Mouse (Mus musculus) urinary bladder, postnatal 25 days (tissue): ENCODE measurements around the gene Tmem189.

Source experiments
- DNase-seq: peaks from one replicate; pipeline ENCODE4 v3.0.0; 2022; ENCODE audit warnings: low spot score

Gene Tmem189

GRCm38 (mm10) chr2:167679902-167680430 lies 9.7 kb downstream of the Tmem189 start:
- DNase-seq: peak; percentile 84

- no peak for DNase-seq
These were observed 11.0 kb downstream of the Tmem189 start for GRCm38 (mm10) chr2:167678600-167678999.

- no peak for DNase-seq
These were observed 14.3 kb downstream of the Tmem189 start for GRCm38 (mm10) chr2:167675120-167675909.

- no peak for DNase-seq
These were observed 17.4 kb downstream of the Tmem189 start for GRCm38 (mm10) chr2:167672212-167672685.

GRCm38 (mm10) chr2:167671101-167671633 lies 18.5 kb downstream of the Tmem189 start:
- no peak for DNase-seq

GRCm38 (mm10) chr2:167669398-167669797 lies 20.2 kb downstream of the Tmem189 start:
- DNase-seq: no peak

GRCm38 (mm10) chr2:167668426-167668825 lies 21.2 kb downstream of the Tmem189 start:
- no peak for DNase-seq

GRCm38 (mm10) chr2:167665972-167666713 lies 23.5 kb downstream of the Tmem189 start:
- DNase-seq: no peak

GRCm38 (mm10) chr2:167662713-167663112 lies 26.9 kb downstream of the Tmem189 start:
- DNase-seq: no peak

- DNase-seq: peak; percentile 93
These were observed 28.1 kb downstream of the Tmem189 start, which contains the start of gene Gm20431 for GRCm38 (mm10) chr2:167661270-167662203. TSS of gene Gm20431 (minus strand) at chr2:167661496.

- no peak for DNase-seq
These were observed 29.0 kb downstream of the Tmem189 start for GRCm38 (mm10) chr2:167660611-167660971.

GRCm38 (mm10) chr2:167659847-167660610 lies 29.6 kb downstream of the Tmem189 start:
- DNase-seq: no peak

GRCm38 (mm10) chr2:167659177-167659846 lies 30.3 kb downstream of the Tmem189 start:
- DNase-seq: no peak

GRCm38 (mm10) chr2:167658712-167659111 lies 30.9 kb downstream of the Tmem189 start:
- no peak for DNase-seq

GRCm38 (mm10) chr2:167657973-167658372 lies 31.6 kb downstream of the Tmem189 start:
- DNase-seq: no peak

- DNase-seq: no peak
These were observed 32.8 kb downstream of the Tmem189 start for GRCm38 (mm10) chr2:167656629-167657478.

GRCm38 (mm10) chr2:167654911-167655600 lies 34.6 kb downstream of the Tmem189 start:
- no peak for DNase-seq

- no peak for DNase-seq
These were observed 36.9 kb downstream of the Tmem189 start for GRCm38 (mm10) chr2:167652694-167653093.

- DNase-seq: no peak
These were observed 38.0 kb downstream of the Tmem189 start for GRCm38 (mm10) chr2:167651622-167652021.
